Comparison of ENCODE assay signal across 8 mouse cellular contexts in genomic region chr1:88287697-88287980, GRCm38 (mm10). TPM values are rescaled to one million over a fixed set of nuclear protein-coding genes. Genes with fewer than 3 reads are reported as not detected.
A peak's percentile ranks its signal among the peaks of the same experiment; 100 is the strongest.
DNase-seq lines count a peak whose midpoint lies in the region; ATAC-seq and TF ChIP-seq lines count a peak whose summit lies in the region.
"Had no signal": no experiment of that assay in that cellular context is flagged by ENCODE, and none has a peak within 500 bp of the region (broad histone marks: within the 10 kb centered on the region; RNA-seq: fewer than 3 reads in every experiment).

No protein-coding gene starts in this region.

- no peak overlapping the region for H3K9ac ChIP-seq in ES-E14 (ENCODE audit: insufficient read depth, low read depth, low read length, poor library complexity, severe bottlenecking)
- no peak overlapping the region for H3K9ac ChIP-seq in stomach, postnatal 0 days (ENCODE audit: low read length)
- H3K9ac ChIP-seq: lung, embryonic 15.5 days had no signal

- DNase-seq in left cerebral cortex, postnatal 4 days = peak; percentile 68
- no peak for DNase-seq in left cerebral cortex, adult 8-10 months (ENCODE audit: low spot score in 2 of 2)
- DNase-seq in ES-E14 (ENCODE audit: low read depth, low spot score) = peak; percentile 54
- peak; percentile 90 for DNase-seq in adrenal gland, postnatal 10 days
- DNase-seq in lung, adult 2 months = peak; percentile 72
- DNase-seq in stomach, postnatal 0 days (ENCODE audit: low spot score) = peak; percentile 89

- peak; percentile 34 to 47 for ATAC-seq in hematopoietic stem cell, adult 5-6 weeks (replicated peaks in 1 of 2; ENCODE audit: insufficient read depth in 1 of 2, low FRiP score in 2 of 2, low TSS enrichment in 1 of 2, low read depth in 1 of 2, poor library complexity in 2 of 2, severe bottlenecking in 2 of 2)
- peak; percentile 11; the same call in 1 of the 2 replicates for ATAC-seq in stomach, postnatal 0 days (ENCODE audit: low FRiP score, low TSS enrichment)

- H3K9me3 ChIP-seq in ES-E14 (ENCODE audit: control insufficient read depth, insufficient read depth, low read depth, low read length) = no peaks in the 10 kb centered on the region
- H3K9me3 ChIP-seq in stomach, postnatal 0 days (ENCODE audit: control insufficient read depth, low read length) = 0 out of 2 replicates have a peak, but pooled peaks cover 9% of the 10 kb centered on the region

- WGBS in lung, adult 2 months = 33% methylated on average over 5 of the region's 5 CpGs
- 36% methylated on average over 5 of the region's 5 CpGs for WGBS in stomach, postnatal 0 days

- no peak overlapping the region for H3K4me2 ChIP-seq in stomach, postnatal 0 days (replicated peaks; ENCODE audit: low read depth)
- H3K4me2 ChIP-seq: lung, embryonic 15.5 days had no signal

- no peaks in the 10 kb centered on the region for H3K4me1 ChIP-seq in ES-E14 (ENCODE audit: control insufficient read depth in 2 of 2, insufficient read depth in 2 of 2, low read length in 2 of 2, poor library complexity in 1 of 2)
- H3K4me1 ChIP-seq in lung, adult 2 months (ENCODE audit: control insufficient read depth, insufficient read depth, low read length) = no peaks in the 10 kb centered on the region
- H3K4me1 ChIP-seq in stomach, postnatal 0 days (replicated peaks; ENCODE audit: control insufficient read depth, insufficient read depth) = no peaks in the 10 kb centered on the region
- H3K4me1 ChIP-seq: lung, embryonic 15.5 days had no signal

- no peaks in the 10 kb centered on the region for H3K27me3 ChIP-seq in stomach, postnatal 0 days (ENCODE audit: control insufficient read depth, insufficient read depth, low read length)
- H3K27me3 ChIP-seq: lung, embryonic 15.5 days had no signal

- no peak overlapping the region for H3K27ac ChIP-seq in ES-E14 (ENCODE audit: insufficient read depth, low read depth, low read length, poor library complexity, severe bottlenecking)
- H3K27ac ChIP-seq in stomach, postnatal 0 days (replicated peaks) = no peak overlapping the region
- H3K27ac ChIP-seq: lung, embryonic 15.5 days had no signal

- no peak for TF ChIP-seq CTCF in lung, adult 2 months (IDR thresholded peaks at IDR 0.05; ENCODE audit: insufficient read depth, low read length)
- peak; percentile 94 for TF ChIP-seq CTCF in stomach, postnatal 0 days (IDR thresholded peaks at IDR 0.05; ENCODE audit: low read depth)

- in situ Hi-C loops in ES-E14 (cut with MboI; ENCODE audit: low sequenced_read_pairs in 2 of 2, unreplicated experiment in 2 of 2) = no loop called here

- intact Hi-C loops in left cerebral cortex, postnatal 4 days (cut with DNase I) = loop anchor here (10.0 kb wide), 2 partner anchors 133 to 283 kb away; partner anchors contain the start of gene Usp40

- TF ChIP-seq EP300 in stomach, postnatal 0 days (optimal IDR thresholded peaks at IDR 0.05) = no peak

- TF ChIP-seq POLR2A in lung, adult 2 months (IDR thresholded peaks at IDR 0.05; ENCODE audit: borderline replicate concordance, extremely low read depth, low read depth, low read length) = no peak

- no peak overlapping the region for H3K4me3 ChIP-seq in ES-E14 (ENCODE audit: insufficient read depth in 1 of 2, low read depth in 1 of 2, low read length in 2 of 2, poor library complexity in 1 of 2, severe bottlenecking in 1 of 2)
- H3K4me3 ChIP-seq in lung, adult 2 months (replicated peaks; ENCODE audit: extremely low read depth, low read depth, low read length) = no peak overlapping the region
- no peak overlapping the region for H3K4me3 ChIP-seq in stomach, postnatal 0 days (ENCODE audit: low read depth, low read length)
- H3K4me3 ChIP-seq: lung, embryonic 15.5 days had no signal

- H3K36me3 ChIP-seq in ES-E14 (ENCODE audit: control insufficient read depth, insufficient read depth, low read length, poor library complexity, severe bottlenecking) = no peaks in the 10 kb centered on the region
- no peaks in the 10 kb centered on the region for H3K36me3 ChIP-seq in stomach, postnatal 0 days (ENCODE audit: control insufficient read depth, insufficient read depth, low read length)
- H3K36me3 ChIP-seq: lung, embryonic 15.5 days had no signal

TF ChIP-seq in ES-E14, 5 proteins besides CTCF, POLR2A, EP300 and RAD21:
- TF ChIP-seq ZC3H11A (IDR thresholded peaks at IDR 0.05; ENCODE audit: borderline replicate concordance, low read depth, low read length) (peak; percentile 75), ZNF384 (IDR thresholded peaks at IDR 0.05; ENCODE audit: low read depth, low read length) (no peak)

RNA-seq across cellular contexts. Expression of gene Trpm8, which starts 10.2 kb away (rescaled TPM):
- 1 to 10 TPM in 1 of 2 experiments, under 1 TPM in 1; 0.82 to 1.2 TPM for total RNA-seq in left cerebral cortex, postnatal 4 days (2021)
- total RNA-seq in left cerebral cortex, adult 8-10 months (2022) = under 1 TPM; 0.08 to 0.28 (median 0.16) TPM
- 0.04 TPM in 1 of 2 replicates, not detected in the other for total RNA-seq in ES-E14 (2012; rRNA removed)
- total RNA-seq in adrenal gland, postnatal 10 days (2021) = not detected
- not detected in 2 replicates for total RNA-seq in hematopoietic stem cell, adult 5-6 weeks (2017)
- not detected in 2 replicates for polyA plus RNA-seq in lung, adult 2 months (2012; rRNA removed)
- 0.02 and 0.06 TPM in 2 replicates for polyA plus RNA-seq in stomach, postnatal 0 days (2015; fragmentation: Nextera tagmentation; extraction: Ambion mirVana)

RNA-seq across cellular contexts. Expression of gene Hjurp, which starts 10.2 kb away (rescaled TPM):
- 10 to 100 TPM; 75.3 to 78.8 TPM for total RNA-seq in left cerebral cortex, postnatal 4 days (2021)
- total RNA-seq in left cerebral cortex, adult 8-10 months (2022) = 10 to 100 TPM; 43.2 to 45.6 (median 45.5) TPM
- 168 and 205 TPM in 2 replicates for total RNA-seq in ES-E14 (2012; rRNA removed)
- 10 to 100 TPM; 63.8 to 91.9 TPM for total RNA-seq in adrenal gland, postnatal 10 days (2021)
- total RNA-seq in hematopoietic stem cell, adult 5-6 weeks (2017) = 206 and 220 TPM in 2 replicates
- 29.4 and 32.1 TPM in 2 replicates for polyA plus RNA-seq in lung, adult 2 months (2012; rRNA removed)
- polyA plus RNA-seq in stomach, postnatal 0 days (2015; fragmentation: Nextera tagmentation; extraction: Ambion mirVana) = 30.0 and 34.1 TPM in 2 replicates

Comparison
In these comparisons a context has a peak if more than half of its experiments do, and no peak if none do; other contexts are left out.
1. DNase-seq: peak in left cerebral cortex, postnatal 4 days (single experiment), ES-E14 (single experiment), adrenal gland, postnatal 10 days (single experiment), lung, adult 2 months (single experiment) and stomach, postnatal 0 days (single experiment); none in left cerebral cortex, adult 8-10 months (0 of 2).